Mouse (Mus musculus) lung, postnatal 4 days (tissue): ENCODE measurements around the gene Cd3e.

Experiments
- DNase-seq, 2 experiments: peaks; one replicate each; pipeline ENCODE4 v3.0.0; 2021

Gene Cd3e

DNA sequence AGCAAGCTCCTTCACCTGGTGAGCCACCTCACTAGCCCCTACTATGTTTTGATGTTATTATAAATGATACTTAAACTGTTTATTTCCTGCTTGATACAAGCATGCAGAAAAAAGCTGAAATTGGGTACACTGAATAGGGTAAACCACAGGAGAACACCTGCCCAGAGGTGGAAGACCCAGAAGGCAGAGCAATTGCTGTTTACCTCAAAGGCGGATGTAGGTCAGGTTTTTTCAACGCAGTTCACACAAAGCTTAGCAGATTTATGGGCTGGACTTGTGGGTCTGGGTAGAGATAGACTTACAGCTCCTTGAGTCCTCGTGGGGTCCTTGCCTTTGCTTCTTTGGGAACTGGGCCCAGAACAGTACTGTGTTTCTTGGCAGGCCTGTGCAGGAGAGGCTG lies 6.4 kb upstream of the Cd3e start:
- DNase-seq = no peak

DNA sequence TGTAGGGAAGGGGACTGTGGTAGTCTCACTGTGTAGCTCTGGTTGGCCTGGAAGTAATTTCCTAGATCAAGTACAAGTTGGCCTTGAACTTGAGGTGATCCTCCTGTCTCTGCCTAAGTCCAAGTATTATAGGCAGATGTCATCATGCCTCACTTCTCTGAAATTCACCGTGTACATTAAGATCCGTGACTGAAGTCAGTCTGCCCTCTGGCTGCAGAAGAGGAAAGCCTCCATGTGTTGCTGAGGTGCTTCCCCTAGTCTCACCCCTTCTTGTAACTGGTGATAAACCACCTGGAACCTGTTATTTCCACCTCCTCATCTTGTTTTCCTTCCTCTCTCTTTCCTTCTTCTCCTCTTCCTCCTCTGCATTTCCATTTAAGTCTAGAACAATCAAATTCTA lies 5.5 kb upstream of the Cd3e start:
- no peak for DNase-seq

DNA sequence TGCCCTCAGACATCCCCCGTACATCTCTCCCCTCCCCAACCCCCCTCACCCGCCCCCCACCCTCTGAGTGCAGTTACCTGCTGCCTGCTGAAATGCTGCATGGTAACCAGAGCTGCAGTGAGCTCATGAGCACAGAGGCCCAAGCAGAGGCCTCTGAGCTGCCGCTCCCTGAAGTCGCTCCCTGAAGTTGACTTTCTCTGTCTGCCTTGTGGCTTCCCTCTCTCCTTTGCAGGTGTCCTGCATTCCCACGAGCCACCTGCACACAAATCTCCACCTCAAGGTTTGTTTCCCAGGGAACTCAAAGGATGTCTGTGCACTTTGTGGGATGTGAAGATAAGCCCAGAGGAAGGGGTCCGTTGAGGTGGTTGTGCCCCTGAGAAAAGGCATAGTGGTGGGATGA lies 1.9 kb upstream of the Cd3e start:
- no peak for DNase-seq

DNA sequence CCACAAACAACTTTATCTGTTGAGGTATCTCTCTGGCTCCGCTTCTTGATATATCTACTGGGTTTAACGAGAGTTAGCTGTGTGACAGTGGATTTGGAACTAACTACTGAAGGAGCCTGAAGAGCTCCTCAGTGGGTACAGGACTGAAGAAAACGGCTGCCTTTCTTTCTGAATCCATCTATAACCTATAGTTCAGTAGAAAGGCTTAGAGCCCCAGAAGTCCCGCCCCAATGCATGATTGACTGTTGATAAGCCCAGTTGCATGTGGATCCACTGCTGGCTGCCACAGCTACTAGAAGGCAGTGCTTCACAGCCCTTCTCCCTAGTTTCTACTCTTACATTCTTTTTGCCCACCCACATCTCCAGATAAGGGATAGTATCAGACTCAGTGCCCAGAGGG lies 1.0 kb upstream of the Cd3e start:
- DNase-seq = no peak

DNA sequence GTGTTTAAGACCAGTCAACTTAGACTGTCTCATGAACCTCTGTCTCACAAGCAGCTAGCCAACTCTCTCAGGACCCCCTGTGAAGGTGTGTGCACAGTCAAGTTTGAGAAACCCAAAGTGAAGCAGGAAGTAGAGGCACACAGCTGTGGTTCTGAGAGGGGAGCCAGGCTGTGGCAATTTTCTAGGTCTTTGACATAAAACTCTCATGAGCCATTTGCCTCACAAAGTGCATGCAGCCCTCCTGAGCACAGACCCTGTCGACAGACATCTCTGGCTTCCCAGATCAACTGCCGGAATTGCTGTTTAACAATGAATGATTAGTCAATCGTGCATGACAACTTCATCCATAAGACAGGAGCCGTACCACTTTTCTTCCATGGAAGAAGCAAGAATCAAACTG lies 1.1 kb downstream of the Cd3e start:
- no peak for DNase-seq

DNA sequence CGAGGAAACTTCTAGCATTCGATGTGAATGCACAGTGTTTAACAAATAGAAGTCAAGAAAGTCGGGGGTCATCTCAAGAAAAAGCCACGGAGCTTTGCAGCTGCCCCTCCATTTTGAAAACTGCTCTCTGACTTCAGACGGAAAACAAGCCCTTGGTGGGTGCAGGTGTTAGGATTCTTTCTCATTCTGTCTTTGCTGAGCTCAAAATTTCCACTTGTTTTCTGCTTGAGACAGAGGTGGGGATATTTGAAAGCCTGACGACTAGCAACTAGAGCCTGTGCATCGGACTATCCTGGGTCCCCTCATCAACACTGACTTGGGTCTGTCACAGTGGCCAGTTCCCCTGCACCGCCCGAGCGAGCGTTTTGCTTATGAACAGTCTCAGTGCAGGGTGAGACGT lies 2.0 kb downstream of the Cd3e start:
- DNase-seq = no peak

DNA sequence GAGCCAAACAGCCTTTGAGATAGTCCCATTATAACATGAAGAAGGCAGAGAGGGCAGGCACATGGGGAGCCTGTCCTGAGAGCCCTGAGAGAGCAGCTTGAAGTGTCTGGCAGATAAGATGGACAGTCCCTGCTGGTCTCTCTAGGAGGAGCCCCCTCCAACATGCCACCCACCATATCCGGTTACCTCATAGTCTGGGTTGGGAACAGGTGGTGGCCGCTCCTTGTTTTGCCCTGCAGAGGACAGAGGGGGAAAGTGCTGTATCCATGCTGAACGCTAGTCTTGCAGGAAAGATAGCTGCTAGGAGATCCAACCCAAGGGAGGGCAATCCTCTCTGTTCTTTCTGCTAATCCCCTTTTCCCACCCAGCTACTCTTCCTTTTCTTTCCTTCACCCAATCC lies 9.2 kb downstream of the Cd3e start:
- DNase-seq = no peak

DNA sequence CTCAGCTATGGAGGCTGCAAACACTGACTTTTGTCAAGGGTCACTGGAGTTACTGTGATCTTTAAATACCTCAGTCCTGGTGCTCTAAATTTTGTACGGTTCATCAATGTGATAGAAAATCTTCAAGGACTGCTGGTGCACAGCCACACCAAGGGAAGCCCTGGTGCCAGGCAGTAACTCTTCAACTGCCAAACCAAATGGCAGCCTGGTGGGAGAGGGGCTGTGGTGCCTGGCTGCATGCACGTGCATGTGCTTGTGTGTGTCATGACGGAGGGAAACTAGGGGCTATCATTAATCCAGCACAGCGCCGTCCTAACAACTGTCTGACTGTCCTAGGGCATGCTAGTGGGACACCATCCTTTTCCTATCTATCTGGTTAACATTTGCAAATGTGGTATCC lies 9.7 kb downstream of the Cd3e start:
- no peak for DNase-seq

DNA sequence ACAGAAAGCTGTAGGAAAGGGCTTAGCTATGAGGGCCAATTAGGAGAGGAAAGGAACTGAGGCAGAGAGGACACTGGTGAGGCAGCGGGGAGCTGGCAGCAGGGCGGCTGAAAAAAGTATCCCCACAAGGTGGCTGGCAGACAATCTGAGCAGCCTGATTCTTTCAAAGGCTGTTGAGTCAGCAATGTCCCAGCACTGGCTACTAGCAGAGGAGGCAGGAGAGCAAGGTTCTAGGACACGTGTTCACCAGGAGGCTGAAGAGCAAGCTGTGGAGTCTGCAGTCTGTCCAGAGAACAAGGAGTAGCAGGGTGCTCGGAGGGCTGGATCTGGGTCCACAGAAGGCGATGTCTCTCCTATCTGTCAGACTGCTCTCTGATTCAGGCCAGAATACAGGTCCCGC lies 10.3 kb downstream of the Cd3e start:
- DNase-seq = no peak

DNA sequence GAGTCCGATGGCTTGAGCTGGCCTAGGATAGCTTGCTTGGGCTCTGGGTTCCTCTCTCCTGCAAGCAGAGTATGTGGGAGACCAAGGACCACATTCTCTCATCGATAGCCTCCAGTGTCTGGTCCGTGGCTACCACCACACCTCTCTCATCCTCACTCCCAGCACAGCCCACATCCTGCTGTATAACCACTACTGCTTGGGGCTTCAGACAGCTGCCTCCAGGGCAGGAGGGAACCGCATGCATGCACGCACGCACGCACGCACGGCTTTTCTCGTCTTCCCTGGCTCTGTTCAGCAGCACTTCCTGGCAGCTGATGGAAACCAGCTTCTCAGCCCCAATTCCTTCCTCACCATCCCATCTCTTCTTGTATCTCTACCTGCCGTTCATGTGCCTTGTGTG lies 11.3 kb downstream of the Cd3e start:
- no peak for DNase-seq

DNA sequence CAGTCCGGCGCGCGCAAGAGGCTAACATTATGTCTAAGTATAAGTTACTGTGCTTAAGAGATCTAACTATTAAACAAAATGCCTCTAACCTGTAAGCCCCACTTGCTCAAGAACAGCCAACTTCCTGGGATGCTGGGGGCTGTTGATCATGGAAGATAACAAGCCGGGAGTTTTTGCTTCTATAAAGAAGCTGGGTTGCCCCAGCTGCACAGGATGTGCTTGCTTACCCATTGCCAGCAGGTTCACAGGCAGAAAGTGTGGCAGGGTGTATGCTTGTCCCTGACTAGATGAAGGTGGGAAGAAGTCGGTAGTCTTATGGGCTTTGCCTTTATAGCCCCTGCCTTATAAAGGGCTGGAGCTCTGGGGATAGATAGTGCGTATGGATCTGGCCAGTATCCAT lies 12.8 kb downstream of the Cd3e start:
- no peak for DNase-seq

DNA sequence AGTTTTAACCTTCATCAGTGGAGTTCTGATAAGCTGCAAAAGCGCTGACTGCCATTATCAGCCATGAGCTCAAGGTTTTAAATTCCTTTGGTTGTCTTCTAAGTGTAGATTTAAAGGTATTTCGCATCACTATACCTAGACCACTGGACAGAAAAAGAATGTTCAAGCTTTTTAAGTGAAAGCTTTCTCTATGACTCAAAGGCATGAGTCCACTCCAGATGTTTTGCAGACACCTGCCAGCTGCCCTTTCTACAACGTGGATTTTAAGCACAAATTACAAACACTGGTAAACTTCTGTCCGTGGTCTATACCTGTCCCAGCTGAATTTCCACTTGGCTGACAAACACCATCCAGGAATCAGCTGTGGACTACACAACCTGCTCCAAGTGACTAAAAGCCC lies 14.5 kb downstream of the Cd3e start:
- DNase-seq = no peak

DNA sequence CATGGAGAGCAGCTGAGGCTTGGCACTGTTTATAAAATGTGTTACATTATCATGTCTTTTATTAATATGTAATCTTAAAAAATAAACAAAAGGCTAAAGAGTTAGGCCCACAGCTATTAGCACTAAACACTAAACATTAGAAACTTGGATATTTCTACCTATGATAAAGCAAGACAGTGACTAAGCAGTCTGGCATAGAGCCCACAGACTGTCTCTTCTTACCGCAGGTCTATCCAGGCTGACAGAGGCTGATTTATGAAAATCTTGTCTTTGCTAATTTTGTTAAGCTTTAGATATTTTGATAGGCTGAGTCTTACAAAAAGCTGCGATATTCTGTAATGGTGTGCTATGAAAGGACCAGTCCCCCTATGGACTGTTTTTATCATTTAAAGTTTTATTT lies 16.2 kb downstream of the Cd3e start:
- no peak for DNase-seq

DNA sequence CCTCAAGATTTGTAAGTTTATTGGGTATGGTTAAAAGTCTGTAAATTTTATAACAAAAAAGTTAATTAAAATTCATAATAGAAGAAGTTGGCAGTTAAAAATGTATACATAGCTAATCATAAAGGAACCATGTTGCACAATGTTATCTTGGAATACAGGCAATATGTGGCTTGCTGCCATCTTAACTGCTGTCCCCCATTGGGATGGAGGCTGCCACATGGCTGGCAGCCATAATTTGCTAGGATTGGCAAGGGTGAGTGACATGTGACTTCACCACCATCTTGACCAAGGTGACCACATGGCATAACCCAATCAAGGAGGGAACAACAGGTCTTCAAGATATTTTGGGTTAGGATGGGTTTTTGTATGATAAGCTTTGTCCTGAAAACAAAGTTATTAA lies 17.2 kb downstream of the Cd3e start:
- no peak for DNase-seq

DNA sequence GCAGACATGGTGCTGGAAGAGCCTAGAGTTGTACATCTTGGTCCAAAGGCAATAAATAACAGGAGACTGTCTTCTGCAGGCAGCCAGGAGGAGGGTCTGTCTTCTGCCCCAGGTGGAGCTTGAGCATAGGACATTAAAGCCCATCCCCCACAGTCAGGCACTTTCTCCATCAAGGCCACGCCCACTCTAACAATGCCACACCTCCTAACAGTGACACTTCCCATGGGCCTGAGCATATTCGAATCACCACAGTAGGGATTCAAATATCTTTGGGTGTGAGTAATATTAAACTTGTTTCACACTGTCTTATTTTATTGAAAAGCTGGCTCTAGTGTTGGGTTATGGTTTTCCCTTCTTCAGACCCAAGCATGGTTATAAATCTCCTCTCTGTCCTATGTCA lies 17.6 kb downstream of the Cd3e start:
- DNase-seq = no peak

DNA sequence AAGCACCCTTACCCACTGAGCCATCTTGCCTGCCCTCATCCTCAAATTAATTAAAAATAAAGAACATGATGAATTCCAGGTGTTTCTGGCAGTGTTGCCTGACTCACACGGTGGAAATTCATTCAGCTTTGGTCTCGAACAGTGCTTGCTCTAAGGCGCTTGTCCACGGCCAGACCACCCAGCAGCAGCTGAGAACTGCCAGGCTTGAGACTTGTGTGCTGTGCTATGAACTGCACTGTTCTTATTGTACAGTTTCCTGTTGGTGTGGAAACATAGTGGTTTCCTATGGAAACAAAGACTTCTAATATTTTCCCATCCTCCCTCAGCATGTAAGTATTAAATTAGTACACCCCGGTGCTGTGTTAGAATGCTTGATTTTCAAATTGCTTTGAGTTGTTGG lies 22.5 kb downstream of the Cd3e start:
- no peak for DNase-seq

DNA sequence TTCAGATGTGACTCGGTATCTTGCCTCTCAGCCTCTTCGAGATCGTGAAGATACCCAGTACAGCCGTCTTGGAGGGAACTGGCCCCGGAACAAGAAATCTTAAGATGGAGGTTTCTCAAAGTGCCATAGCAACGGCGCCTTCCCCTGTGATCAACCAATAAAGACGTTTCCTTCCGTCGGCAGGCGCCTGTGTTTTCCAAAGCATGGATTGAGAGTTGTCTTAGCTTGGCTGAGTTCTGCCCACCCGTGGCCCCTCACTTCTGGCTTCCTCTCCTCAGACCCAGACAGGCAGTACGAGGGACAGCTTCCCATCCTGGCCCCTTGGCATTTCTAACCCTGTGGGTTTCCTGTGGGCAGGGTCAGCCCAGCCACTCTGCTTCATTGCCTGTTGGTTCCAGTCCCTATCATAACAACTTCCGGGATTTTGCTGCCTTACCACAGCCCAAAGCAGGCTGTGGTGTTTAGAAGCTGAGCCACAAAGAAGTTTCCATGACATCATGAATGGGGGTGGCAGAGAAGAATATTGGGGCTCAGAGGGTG lies 23.1 kb downstream of the Cd3e start:
- peak; percentile 65 to 69 for DNase-seq

DNA sequence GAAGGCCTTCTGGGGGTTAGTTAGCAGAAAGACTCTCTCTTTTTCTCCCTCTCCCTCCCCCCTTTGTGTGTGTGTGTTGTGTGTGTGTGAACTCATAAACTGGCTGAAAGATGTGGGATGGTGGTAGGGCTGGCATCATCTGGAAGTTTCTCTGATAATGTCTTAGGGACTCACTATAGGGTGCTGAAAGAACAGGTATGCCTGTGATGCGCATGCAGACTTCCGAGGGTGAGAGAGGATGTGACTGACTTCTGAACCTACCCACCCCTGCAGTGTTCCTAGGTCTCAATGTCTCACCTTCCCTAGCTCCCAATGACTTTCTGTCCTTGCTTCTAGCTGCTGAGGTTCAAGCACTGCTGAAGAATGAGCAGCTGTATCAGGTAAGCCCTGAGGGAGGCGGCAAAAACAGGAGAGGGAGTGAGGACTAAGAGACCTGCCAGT lies 23.7 kb downstream of the Cd3e start:
- no peak for DNase-seq

DNA sequence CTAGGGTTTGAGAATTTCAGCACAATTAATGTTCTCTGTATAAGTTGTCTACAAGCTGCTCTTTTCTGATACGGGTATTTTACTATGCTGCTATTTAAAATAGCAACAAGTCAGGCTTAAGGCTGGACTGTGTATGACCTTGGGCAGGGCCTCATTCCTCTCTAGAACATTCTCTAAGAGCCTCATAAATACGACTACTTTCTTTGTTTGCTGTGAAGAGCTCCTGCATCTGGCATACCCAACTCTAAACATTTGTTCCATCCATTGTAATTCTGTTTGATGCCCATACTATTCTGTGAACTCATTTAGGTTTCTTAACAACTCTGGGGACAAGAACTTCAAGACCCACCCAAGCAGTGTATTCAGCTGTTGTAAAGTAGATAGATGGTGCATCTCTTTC lies 26.4 kb downstream of the Cd3e start:
- no peak for DNase-seq

DNA sequence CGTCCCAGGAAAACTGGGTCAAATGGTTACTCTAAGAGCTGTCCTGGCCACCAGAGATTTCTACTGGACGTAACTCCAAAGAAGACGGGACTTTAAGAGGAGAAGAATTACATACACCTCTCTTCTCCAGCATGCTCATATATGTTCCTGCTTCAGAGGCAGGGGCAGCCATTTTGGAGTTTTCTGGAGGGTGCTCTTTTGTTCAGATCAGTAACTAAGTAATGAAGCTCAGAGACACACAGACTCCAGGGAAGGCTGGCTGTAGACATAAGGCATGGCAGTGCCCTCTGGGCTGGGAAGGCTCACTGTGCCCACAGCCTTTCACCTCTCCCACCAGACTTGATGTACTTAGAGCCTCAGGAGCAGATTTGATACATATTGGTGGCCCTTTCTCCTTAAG lies 26.9 kb downstream of the Cd3e start:
- DNase-seq = no peak

DNA sequence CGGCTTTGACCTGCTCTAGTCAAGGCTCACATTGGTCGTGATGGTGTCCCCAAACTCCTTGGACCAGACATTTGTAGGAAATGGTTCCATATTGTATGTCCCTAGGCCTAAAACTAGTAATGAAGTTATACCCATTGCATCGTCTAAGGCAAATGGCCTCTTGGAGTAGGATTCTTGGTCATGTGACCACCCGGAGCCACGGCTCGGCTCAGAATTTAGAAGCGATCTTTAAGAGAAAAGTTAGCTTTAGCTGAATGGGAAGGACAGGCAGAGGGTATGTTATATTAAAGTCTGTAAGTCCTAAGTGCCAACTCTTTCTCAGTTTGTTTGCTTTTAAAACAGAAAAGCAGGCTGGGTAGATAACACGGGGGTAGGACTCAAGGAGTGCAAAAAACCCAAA lies 27.3 kb downstream of the Cd3e start:
- DNase-seq = no peak

DNA sequence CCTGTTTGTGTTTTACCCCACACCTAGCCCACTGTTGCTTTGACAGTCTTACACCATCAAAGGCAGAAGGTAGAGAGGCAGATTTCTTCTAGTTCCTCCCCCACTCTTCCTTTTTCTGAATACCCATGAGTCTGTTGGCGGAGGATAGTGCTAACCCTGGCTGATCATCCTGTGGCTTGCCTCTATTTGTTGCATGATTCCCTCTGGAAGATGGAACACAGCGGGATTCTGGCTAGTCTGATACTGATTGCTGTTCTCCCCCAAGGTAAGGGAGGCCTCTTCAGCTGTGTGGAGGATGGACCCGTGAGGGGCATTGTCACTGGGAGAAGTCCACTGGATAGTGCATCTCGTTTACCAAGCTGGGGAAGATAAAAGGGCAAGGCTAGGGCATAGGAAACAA lies 27.8 kb downstream of the Cd3e start, which contains the start of gene Cd3d:
Cd3d (plus strand) TSS at position 111 of the 400 bp plus-strand sequence.
- DNase-seq = no peak

DNA sequence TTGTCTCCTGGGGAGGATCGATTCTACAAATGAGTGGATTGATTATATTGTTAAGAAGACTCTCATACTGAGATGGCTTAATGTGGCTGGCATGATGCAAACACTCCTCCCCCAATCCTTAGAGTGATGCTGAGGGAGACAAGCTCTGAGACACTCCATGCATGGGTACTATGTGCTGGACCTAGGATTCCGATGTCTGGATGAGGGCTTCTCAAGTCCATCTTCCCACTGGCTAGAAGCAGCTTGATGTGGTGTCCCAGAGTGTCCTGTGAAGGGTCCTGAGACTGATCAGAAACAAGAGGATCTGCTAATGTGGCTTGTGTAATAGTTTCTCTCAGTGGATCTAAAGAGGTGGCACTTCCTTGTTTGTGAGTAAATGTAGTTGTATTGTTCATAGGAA lies 28.3 kb downstream of the Cd3e start:
- DNase-seq = no peak

DNA sequence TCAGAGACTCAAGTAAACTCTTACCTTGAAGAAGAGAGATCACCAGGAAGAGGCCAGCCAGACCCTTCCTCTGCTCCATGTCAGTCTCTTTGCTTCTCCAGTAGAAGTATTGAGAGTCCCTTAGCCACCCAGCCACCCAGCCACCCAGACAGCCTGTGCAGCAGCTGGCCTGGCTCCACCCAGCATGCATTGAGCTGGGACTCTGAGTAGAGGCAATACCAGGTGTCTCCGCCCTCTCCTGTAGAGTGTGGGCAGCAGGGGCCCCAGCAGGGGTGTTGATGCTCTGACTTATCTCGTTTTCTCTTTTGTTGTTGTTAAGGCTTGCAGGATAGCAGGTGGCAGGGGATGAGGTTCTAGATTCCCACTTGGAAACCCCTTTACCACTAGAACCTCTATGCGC lies 29.2 kb downstream of the Cd3e start, which contains the start of gene Cd3g:
Cd3g (minus strand) TSS at position 190 of the 400 bp plus-strand sequence.
- peak; percentile 28 to 33 for DNase-seq

DNA sequence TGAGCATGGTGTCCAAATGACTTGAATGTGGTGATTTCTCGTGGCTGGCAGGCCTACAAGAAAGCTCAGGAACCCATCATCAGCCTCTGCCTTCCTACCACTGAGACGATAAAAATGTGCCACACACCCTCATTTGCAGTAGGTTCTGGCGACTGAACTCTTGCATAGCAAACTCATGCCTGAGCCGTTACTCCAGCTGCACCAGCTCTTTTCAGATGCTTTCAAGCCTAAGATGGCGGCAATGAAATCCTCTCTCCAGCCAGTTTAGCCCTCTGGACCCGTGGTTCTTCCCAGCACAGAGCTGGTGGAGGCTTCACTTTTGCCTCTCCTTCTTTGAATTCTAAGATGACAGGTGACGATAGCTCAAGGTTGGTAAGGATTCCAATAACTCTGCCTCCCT lies 29.6 kb downstream of the Cd3e start:
- DNase-seq = no peak

DNA sequence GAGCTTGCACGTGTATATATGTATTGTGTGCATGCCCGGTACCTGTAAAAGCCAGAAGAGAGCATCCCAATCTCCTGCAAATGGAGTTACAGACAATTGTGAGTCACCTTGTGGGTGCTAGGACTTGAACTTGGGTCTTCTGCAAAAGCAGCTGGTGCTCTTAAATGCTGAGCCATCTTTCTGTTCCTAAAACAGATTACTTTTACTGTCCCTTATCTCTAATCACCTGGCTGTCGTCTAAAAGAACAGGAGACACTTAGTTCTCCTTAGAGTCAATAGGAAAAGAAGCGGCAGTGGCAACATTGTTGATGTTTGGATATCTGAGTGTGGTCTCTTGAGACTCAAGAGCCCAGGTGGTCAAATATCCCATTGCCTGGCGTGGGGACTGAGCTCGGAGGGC lies 31.6 kb downstream of the Cd3e start:
- DNase-seq = no peak
